Mouse (Mus musculus) MEL (cell line): ENCODE results near the gene Sdsl. TPM values are rescaled to one million over a fixed set of nuclear protein-coding genes. Genes with fewer than 3 reads are reported as not detected.

Source experiments
- DNase-seq: peaks from one replicate; pipeline ENCODE4 v3.0.0; 2011; ENCODE audit warnings: low read depth, low spot score
- H3K27ac ChIP-seq: 2 replicates; pipeline ENCODE4 v1.5.1; 2012; ENCODE audit warnings: low read depth, mild to moderate bottlenecking, control low read depth, low read length, moderate library complexity; ENCODE audit not compliant: control insufficient read depth
- H3K27me3 ChIP-seq, 2 experiments: fragments of 150-350 bp in 1 of 2; sonication (generic) in 1 of 2; 2 replicates each; pipeline ENCODE4 v1.6.1; 2012; ENCODE audit warnings: low read length in 2 of 2, mild to moderate bottlenecking in 2 of 2, improper control_type of control experiment in 1 of 2, moderate library complexity in 1 of 2; ENCODE audit not compliant: insufficient read depth in 2 of 2, control insufficient read depth in 1 of 2
- H3K36me3 ChIP-seq, 2 experiments: 2 replicates each; pipeline ENCODE4 v1.6.1; 2012 to 2014; ENCODE audit warnings: low read length in 2 of 2, improper control_type of control experiment in 1 of 2, inconsistent platforms in 1 of 2, mild to moderate bottlenecking in 1 of 2; ENCODE audit not compliant: insufficient read depth in 2 of 2, control insufficient read depth in 1 of 2
- H3K4me1 ChIP-seq, 2 experiments: fragments of 150-350 bp in 1 of 2; sonication (generic) in 1 of 2; 2 replicates each; pipeline ENCODE4 v1.6.1; 2012; ENCODE audit warnings: low read length in 2 of 2, improper control_type of control experiment in 1 of 2, mild to moderate bottlenecking in 1 of 2; ENCODE audit not compliant: insufficient read depth in 2 of 2, control insufficient read depth in 1 of 2
- H3K4me3 ChIP-seq, 2 experiments: fragments of 150-350 bp in 1 of 2; sonication (generic) in 1 of 2; 2 replicates each; pipeline ENCODE4 v1.5.1; 2012; ENCODE audit warnings: low read depth in 2 of 2, low read length in 2 of 2, mild to moderate bottlenecking in 2 of 2, moderate library complexity in 2 of 2, control low read depth in 1 of 2, improper control_type of control experiment in 1 of 2; ENCODE audit not compliant: control insufficient read depth in 1 of 2, insufficient read depth in 1 of 2
- H3K79me2 ChIP-seq: 2 replicates; pipeline ENCODE4 v1.6.1; 2012; ENCODE audit warnings: mild to moderate bottlenecking, low read length, moderate library complexity; ENCODE audit not compliant: control insufficient read depth, poor library complexity, insufficient read depth
- H3K9ac ChIP-seq: 2 replicates; pipeline ENCODE4 v1.6.1; 2012; ENCODE audit warnings: low read depth, mild to moderate bottlenecking, control low read depth, low read length, moderate library complexity; ENCODE audit not compliant: control insufficient read depth, poor library complexity, severe bottlenecking
- H3K9me3 ChIP-seq: fragments of 150-350 bp; sonication (generic); replicated peaks from 2 replicates; pipeline ENCODE4 v1.6.1; 2012; ENCODE audit warnings: mild to moderate bottlenecking, low read length, improper control_type of control experiment, moderate library complexity; ENCODE audit not compliant: insufficient read depth
- BHLHE40 ChIP-seq: IDR thresholded peaks from 2 replicates; pipeline ENCODE4 v1.6.1; 2012; ENCODE audit warnings: low read depth, mild to moderate bottlenecking, inconsistent platforms, low read length, improper control_type of control experiment, borderline replicate concordance
- CHD1 ChIP-seq: IDR thresholded peaks from 2 replicates; pipeline ENCODE4 v1.6.1; 2012; ENCODE audit warnings: low read depth, mild to moderate bottlenecking, inconsistent platforms, low read length, improper control_type of control experiment
- CHD2 ChIP-seq: IDR thresholded peaks from 2 replicates; pipeline ENCODE4 v1.6.1; 2011; ENCODE audit warnings: low read length, improper control_type of control experiment
- CTCF ChIP-seq, 3 experiments: IDR thresholded peaks in 2 of 3; conservative IDR thresholded peaks in 1 of 3; 2 replicates each; pipeline ENCODE4 v1.5.1; 2011 to 2012; ENCODE audit warnings: low read length in 3 of 3, low read depth in 2 of 3, mild to moderate bottlenecking in 2 of 3, improper control_type of control experiment in 1 of 3, inconsistent platforms in 1 of 3, mixed read lengths in 1 of 3, moderate library complexity in 1 of 3; ENCODE audit not compliant: control insufficient read depth in 1 of 3, insufficient read depth in 1 of 3, poor library complexity in 1 of 3, severe bottlenecking in 1 of 3
- E2F4 ChIP-seq: IDR thresholded peaks from 2 replicates; pipeline ENCODE4 v1.6.1; 2011; ENCODE audit warnings: low read depth, low read length, improper control_type of control experiment, borderline replicate concordance
- ELF1 ChIP-seq: IDR thresholded peaks from 2 replicates; pipeline ENCODE4 v1.6.1; 2014; ENCODE audit warnings: low read depth, mild to moderate bottlenecking, inconsistent platforms, low read length, improper control_type of control experiment, moderate library complexity
- EP300 ChIP-seq, 2 experiments: IDR thresholded peaks; 2 replicates each; pipeline ENCODE4 v1.6.1; 2011; ENCODE audit warnings: improper control_type of control experiment in 2 of 2, low read length in 2 of 2, low read depth in 1 of 2, mild to moderate bottlenecking in 1 of 2
- ETS1 ChIP-seq: IDR thresholded peaks from 2 replicates; pipeline ENCODE4 v1.6.1; 2012; ENCODE audit warnings: low read depth, mild to moderate bottlenecking, inconsistent platforms, low read length, improper control_type of control experiment, moderate library complexity
- GATA1 ChIP-seq: IDR thresholded peaks from 2 replicates; pipeline ENCODE4 v1.6.1; 2011; ENCODE audit warnings: low read depth, low read length, improper control_type of control experiment
- HCFC1 ChIP-seq: IDR thresholded peaks from 2 replicates; pipeline ENCODE4 v1.6.1; 2012; ENCODE audit warnings: low read depth, mild to moderate bottlenecking, inconsistent platforms, low read length, improper control_type of control experiment, moderate library complexity
- JUND ChIP-seq: IDR thresholded peaks from 2 replicates; pipeline ENCODE4 v1.6.1; 2011; ENCODE audit warnings: low read depth, mild to moderate bottlenecking, improper control_type of control experiment, low read length
- KAT2A ChIP-seq: conservative IDR thresholded peaks from 2 replicates; pipeline ENCODE4 v1.6.1; 2012; ENCODE audit warnings: low read depth, low read length, improper control_type of control experiment, inconsistent platforms
- MAX ChIP-seq: IDR thresholded peaks from 2 replicates; pipeline ENCODE4 v1.6.1; 2011; ENCODE audit warnings: low read length, improper control_type of control experiment
- MAZ ChIP-seq: IDR thresholded peaks from 2 replicates; pipeline ENCODE4 v1.6.1; 2012; ENCODE audit warnings: low read depth, mild to moderate bottlenecking, inconsistent platforms, low read length, improper control_type of control experiment
- MEF2A ChIP-seq: IDR thresholded peaks from 2 replicates; pipeline ENCODE4 v1.6.1; 2014; ENCODE audit warnings: low read depth, mild to moderate bottlenecking, inconsistent platforms, low read length, improper control_type of control experiment; ENCODE audit not compliant: poor library complexity, insufficient replicate concordance, severe bottlenecking; ENCODE audit errors: extremely low read depth
- MXI1 ChIP-seq: IDR thresholded peaks from 2 replicates; pipeline ENCODE4 v1.6.1; 2011; ENCODE audit warnings: mild to moderate bottlenecking, low read depth, low read length, improper control_type of control experiment
- MYB ChIP-seq: IDR thresholded peaks from 2 replicates; pipeline ENCODE4 v1.6.1; 2011; ENCODE audit warnings: mild to moderate bottlenecking, low read depth, low read length, improper control_type of control experiment
- MYC ChIP-seq: IDR thresholded peaks from 2 replicates; pipeline ENCODE4 v1.6.1; 2011; ENCODE audit warnings: low read depth, mild to moderate bottlenecking, low read length, improper control_type of control experiment, moderate library complexity
- NRF1 ChIP-seq: IDR thresholded peaks from 2 replicates; pipeline ENCODE4 v1.6.1; 2014; ENCODE audit warnings: low read depth, mild to moderate bottlenecking, inconsistent platforms, low read length, improper control_type of control experiment, moderate library complexity; ENCODE audit not compliant: poor library complexity, insufficient read depth, severe bottlenecking
- POLR2A ChIP-seq, 2 experiments: IDR thresholded peaks; 2 replicates each; pipeline ENCODE4 v1.6.1; 2011 to 2012; ENCODE audit warnings: low read length in 2 of 2, mild to moderate bottlenecking in 2 of 2, control low read depth in 1 of 2, improper control_type of control experiment in 1 of 2, low read depth in 1 of 2, moderate library complexity in 1 of 2; ENCODE audit not compliant: control insufficient read depth in 1 of 2, insufficient read depth in 1 of 2, poor library complexity in 1 of 2
- POLR2AphosphoS2 ChIP-seq: IDR thresholded peaks from 2 replicates; pipeline ENCODE4 v1.6.1; 2011; ENCODE audit warnings: low read length, improper control_type of control experiment
- POLR2AphosphoS5 ChIP-seq: IDR thresholded peaks from 2 replicates; pipeline ENCODE4 v1.6.1; 2012; ENCODE audit warnings: low read depth, borderline replicate concordance, mild to moderate bottlenecking, inconsistent platforms, low read length, moderate library complexity, mixed read lengths
- RAD21 ChIP-seq: IDR thresholded peaks from 2 replicates; pipeline ENCODE4 v1.6.1; 2011; ENCODE audit warnings: mild to moderate bottlenecking, low read depth, low read length, improper control_type of control experiment
- RCOR1 ChIP-seq: IDR thresholded peaks from 2 replicates; pipeline ENCODE4 v1.6.1; 2012; ENCODE audit warnings: low read depth, mild to moderate bottlenecking, inconsistent platforms, low read length, improper control_type of control experiment
- SIN3A ChIP-seq: IDR thresholded peaks from 2 replicates; pipeline ENCODE4 v1.6.1; 2012; ENCODE audit warnings: low read length, improper control_type of control experiment, inconsistent platforms
- SMC3 ChIP-seq: IDR thresholded peaks from 2 replicates; pipeline ENCODE4 v1.6.1; 2011; ENCODE audit warnings: low read depth, low read length, improper control_type of control experiment
- TAL1 ChIP-seq: IDR thresholded peaks from 2 replicates; pipeline ENCODE4 v1.6.1; 2012; ENCODE audit warnings: mild to moderate bottlenecking, inconsistent platforms, low read length, moderate library complexity, mixed read lengths
- TBP ChIP-seq: IDR thresholded peaks from 2 replicates; pipeline ENCODE4 v1.8.0; 2011; ENCODE audit warnings: low read depth, low read length, improper control_type of control experiment
- TCF12 ChIP-seq: IDR thresholded peaks from 2 replicates; pipeline ENCODE4 v1.6.1; 2014; ENCODE audit warnings: low read depth, mild to moderate bottlenecking, inconsistent platforms, low read length, improper control_type of control experiment, moderate library complexity
- UBTF ChIP-seq: IDR thresholded peaks from 2 replicates; pipeline ENCODE4 v1.6.1; 2012; ENCODE audit warnings: low read depth, mild to moderate bottlenecking, inconsistent platforms, low read length, improper control_type of control experiment, moderate library complexity, borderline replicate concordance; ENCODE audit not compliant: insufficient read depth
- USF1 ChIP-seq: IDR thresholded peaks from 2 replicates; pipeline ENCODE4 v1.6.1; 2014; ENCODE audit warnings: low read depth, mild to moderate bottlenecking, inconsistent platforms, low read length, improper control_type of control experiment, moderate library complexity
- USF2 ChIP-seq, 2 experiments: IDR thresholded peaks; 2 replicates each; pipeline ENCODE4 v1.6.1; 2011 to 2012; ENCODE audit warnings: improper control_type of control experiment in 2 of 2, low read length in 2 of 2, borderline replicate concordance in 1 of 2, inconsistent platforms in 1 of 2, low read depth in 1 of 2, mild to moderate bottlenecking in 1 of 2; ENCODE audit not compliant: insufficient read depth in 1 of 2
- ZC3H11A ChIP-seq: IDR thresholded peaks from 2 replicates; pipeline ENCODE4 v1.6.1; 2012; ENCODE audit warnings: low read depth, mild to moderate bottlenecking, inconsistent platforms, low read length, improper control_type of control experiment
- ZKSCAN1 ChIP-seq: IDR thresholded peaks from 2 replicates; pipeline ENCODE4 v1.6.1; 2012; ENCODE audit warnings: low read depth, mild to moderate bottlenecking, inconsistent platforms, low read length, improper control_type of control experiment, moderate library complexity
- ZMIZ1 ChIP-seq: IDR thresholded peaks from 2 replicates; pipeline ENCODE4 v1.6.1; 2012; ENCODE audit warnings: low read depth, mild to moderate bottlenecking, inconsistent platforms, low read length, improper control_type of control experiment, moderate library complexity
- ZNF384 ChIP-seq: IDR thresholded peaks from 2 replicates; pipeline ENCODE4 v1.6.1; 2012; ENCODE audit warnings: low read depth, mild to moderate bottlenecking, inconsistent platforms, low read length, improper control_type of control experiment
- polyA plus RNA-seq, 2 experiments: library from polyadenylated mRNA; stranded (reverse) in 1 of 2; unstranded in 1 of 2; fragments of >175 nt in 1 of 2; fragments of >200 nt in 1 of 2; gene quantifications; 2 replicates each; pipeline versions ENCODE4 v1.2.1 to v1.2.4; 2012; ENCODE audit warnings: low replicate concordance in 2 of 2, low read depth in 1 of 2; ENCODE audit not compliant: insufficient read length in 2 of 2, insufficient read depth in 1 of 2, missing spikeins in 1 of 2
- total RNA-seq: library from RNA; depleted of rRNA; stranded (reverse); fragments of 300-350 nt; gene quantifications from 2 replicates; pipeline ENCODE4 v1.2.3, GENCODE M21; 2012

The Sdsl gene
- total and polyA plus RNA-seq, 3 experiments = 12.1 to 21.0 TPM; not detected in 1

GRCm38 (mm10) chr5:120510982-120511642 is 38.5 kb upstream of the Sdsl start, which contains the start of gene Slc8b1:
Gene Slc8b1 (plus strand): TSS chr5:120511168.
- no peak within 1 kb of the TSS for H3K27ac ChIP-seq
- H3K79me2 ChIP-seq = no peaks in the 10 kb centered on the region; the same call in 1 of the 2 replicates
- H3K9ac ChIP-seq = peak within 1 kb of the TSS; percentile 76
- peaks cover 0 to 3% of the 10 kb centered on the region in 2 experiments; a peak in 1 of 4 replicates for H3K36me3 ChIP-seq
- H3K27me3 ChIP-seq = no peaks in the 10 kb centered on the region
- H3K9me3 ChIP-seq = no peaks in the 10 kb centered on the region
- peaks cover 0 to 6% of the 10 kb centered on the region in 2 experiments; a peak in 1 of 4 replicates for H3K4me1 ChIP-seq
- peak; percentile 91 for DNase-seq
- H3K4me3 ChIP-seq = peak within 1 kb of the TSS; percentile 76 to 99
- TF ChIP-seq MYB (no peak), MAZ (peak; percentile 86), ZKSCAN1 (no peak), CTCF (IDR thresholded peaks at IDR 0.05 in 2 of 3, conservative IDR thresholded peaks at IDR 0.05 in 1 of 3; ENCODE audit: control insufficient read depth in 1 of 3, insufficient read depth in 1 of 3, low read depth in 2 of 3, low read length in 3 of 3, poor library complexity in 1 of 3, severe bottlenecking in 1 of 3) (no peak), UBTF (no peak), NRF1 (no peak), ZNF384 (peak; percentile 82), SIN3A (peak; percentile 64), TAL1 (no peak), EP300 (IDR thresholded peaks at IDR 0.05; ENCODE audit: low read depth in 1 of 2, low read length in 2 of 2) (no peak), GATA1 (no peak), KAT2A (no peak), MXI1 (peak; percentile 30; the same call in 1 of the 2 replicates), USF1 (peak; percentile 32; the same call in 1 of the 2 replicates), RCOR1 (no peak), E2F4 (no peak), JUND (no peak), MAX (peak; percentile 20; the same call in 1 of the 2 replicates), ETS1 (no peak), SMC3 (no peak), MYC (no peak), TBP (no peak), RAD21 (no peak), POLR2AphosphoS2 (no peak; the same call in 1 of the 2 replicates), USF2 (IDR thresholded peaks at IDR 0.05; ENCODE audit: borderline replicate concordance in 1 of 2, insufficient read depth in 1 of 2, low read depth in 1 of 2, low read length in 2 of 2) (no peak), TCF12 (0 out of 2 replicates have a peak, but pooled peaks have one; percentile 12), POLR2A (IDR thresholded peaks at IDR 0.05; ENCODE audit: control insufficient read depth in 1 of 2, insufficient read depth in 1 of 2, low read depth in 1 of 2, low read length in 2 of 2, poor library complexity in 1 of 2) (peak; percentile 51 to 64; a peak in 1 of 4 replicates), CHD2 (no peak), BHLHE40 (no peak), ZC3H11A (no peak), MEF2A (no peak), HCFC1 (peak; percentile 40; the same call in 1 of the 2 replicates), POLR2AphosphoS5 (no peak), CHD1 (no peak), ELF1 (0 out of 2 replicates have a peak, but pooled peaks have one; percentile 23), ZMIZ1 (no peak)
